Mouse (Mus musculus) embryonic facial prominence, embryonic 10.5 days (tissue): ENCODE data around the gene Prok2. TPM values are rescaled to one million over a fixed set of nuclear protein-coding genes. Genes with fewer than 3 reads are reported as not detected.

Experiments used
- DNase-seq: peaks from one replicate; pipeline ENCODE4 v3.0.0-alpha.2; 2017; ENCODE audit warnings: low spot score
- H3K27ac ChIP-seq: fragments of 300-500 bp; sonication (generic); replicated peaks from 2 replicates; pipeline ENCODE4 v1.5.1; 2016; ENCODE audit warnings: mild to moderate bottlenecking
- H3K27me3 ChIP-seq: fragments of 300-500 bp; sonication (generic); replicated peaks from 2 replicates; pipeline ENCODE4 v1.6.1; 2016; ENCODE audit warnings: low read depth, mild to moderate bottlenecking; ENCODE audit not compliant: poor library complexity, severe bottlenecking
- H3K36me3 ChIP-seq: fragments of 300-500 bp; sonication (generic); replicated peaks from 2 replicates; pipeline ENCODE4 v1.6.1; 2016; ENCODE audit warnings: mild to moderate bottlenecking, moderate library complexity
- H3K4me1 ChIP-seq: fragments of 300-500 bp; sonication (generic); 2 replicates; pipeline ENCODE4 v1.6.1; 2016
- H3K4me3 ChIP-seq: fragments of 300-500 bp; sonication (generic); 2 replicates; pipeline ENCODE4 v1.5.1; 2016; ENCODE audit warnings: mild to moderate bottlenecking, moderate library complexity
- H3K9me3 ChIP-seq: fragments of 300-500 bp; sonication (generic); 2 replicates; pipeline ENCODE4 v1.6.1; 2016; ENCODE audit warnings: mild to moderate bottlenecking
- WGBS: fragments of 180-500 bp; shearing (Covaris S2); methylation state at CpG from one replicate; pipeline ENCODE4 v1.1.7; 2016; 5-methylcytosine and 5-hydroxymethylcytosine counted together
- polyA plus RNA-seq: library from polyadenylated mRNA; unstranded; fragments of >200 nt; fragmentation: Nextera tagmentation; extraction: Ambion mirVana; gene quantifications from 2 replicates; pipeline ENCODE4 v1.2.1, GENCODE M21; 2016

The Prok2 gene
- polyA plus RNA-seq, 1 experiment from 2014 or later, result 0.34 TPM

- H3K36me3 ChIP-seq, result no peaks in the 10 kb centered on the region
- H3K9me3 ChIP-seq, result no peaks in the 10 kb centered on the region
- H3K4me1 ChIP-seq, result peaks cover 14% of the 10 kb centered on the region
- peaks cover 87% of the 10 kb centered on the region for H3K27me3 ChIP-seq
- peak; percentile 42 for DNase-seq
- 2% methylated on average over 22 of the region's 22 CpGs for WGBS
- peak overlapping the region; percentile 57 for H3K27ac ChIP-seq
- H3K4me3 ChIP-seq, result peak overlapping the region; percentile 64
These were observed 548 bp upstream of the Prok2 start for GRCm38 (mm10) chr6:99726576-99727303.

GRCm38 (mm10) chr6:99722390-99722789 is 3.8 kb downstream of the Prok2 start:
- Histone ChIP-seq H3K9me3 (no peaks in the 10 kb centered on the region), H3K4me1 (peaks cover 14% of the 10 kb centered on the region), H3K27me3 (peaks cover 53% of the 10 kb centered on the region), H3K27ac (no peak overlapping the region), H3K36me3 (no peaks in the 10 kb centered on the region), H3K4me3 (no peak overlapping the region)
- 92% methylated on average over 9 of the region's 9 CpGs for WGBS
- DNase-seq, result no peak

- DNase-seq, result no peak
- 86% methylated on average over 9 of the region's 9 CpGs for WGBS
These were observed 5.2 kb downstream of the Prok2 start for GRCm38 (mm10) chr6:99721032-99721431.

DNA sequence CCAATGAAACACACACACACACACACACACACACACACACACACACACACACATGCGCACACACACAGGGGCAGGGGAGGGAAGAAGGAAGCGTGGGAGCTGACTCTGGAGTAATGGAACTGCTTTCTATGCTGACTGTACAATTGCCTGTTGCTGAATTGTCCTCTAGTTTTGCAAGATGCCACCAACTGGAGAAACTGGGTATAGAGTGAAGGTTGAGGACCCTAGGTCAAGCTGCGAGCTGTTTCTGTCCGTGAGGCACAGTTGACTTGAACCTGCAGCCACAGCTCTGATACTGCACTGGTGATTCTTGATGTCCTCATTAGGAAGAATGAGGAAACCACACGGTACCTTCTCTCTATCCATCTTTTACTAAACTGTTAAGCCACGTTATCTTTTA is 10.3 kb downstream of the Prok2 start:
- Histone ChIP-seq H3K9me3 (no peaks in the 10 kb centered on the region), H3K36me3 (no peaks in the 10 kb centered on the region), H3K4me3 (no peak overlapping the region), H3K27me3 (peaks cover 28% of the 10 kb centered on the region), H3K4me1 (no peaks in the 10 kb centered on the region), H3K27ac (no peak overlapping the region)
- WGBS, result 79% methylated on average over 6 of the region's 6 CpGs
- DNase-seq, result no peak

More at GRCm38 (mm10) chr6:99721032-99721431, 5.2 kb downstream of the Prok2 start:
- H3K36me3 ChIP-seq, result no peaks in the 10 kb centered on the region
- no peaks in the 10 kb centered on the region for H3K9me3 ChIP-seq
- no peak overlapping the region for H3K4me3 ChIP-seq
- H3K27ac ChIP-seq, result no peak overlapping the region
- peaks cover 4% of the 10 kb centered on the region for H3K4me1 ChIP-seq
- peaks cover 40% of the 10 kb centered on the region for H3K27me3 ChIP-seq

GRCm38 (mm10) chr6:99715191-99715590 is 11.0 kb downstream of the Prok2 start:
- 58% methylated on average over 6 of the region's 6 CpGs for WGBS
- H3K9me3 ChIP-seq, result no peaks in the 10 kb centered on the region
- no peak for DNase-seq
- no peak overlapping the region for H3K27ac ChIP-seq
- no peaks in the 10 kb centered on the region for H3K36me3 ChIP-seq
- peaks cover 31% of the 10 kb centered on the region for H3K27me3 ChIP-seq
- H3K4me3 ChIP-seq, result no peak overlapping the region
- no peaks in the 10 kb centered on the region for H3K4me1 ChIP-seq

DNA sequence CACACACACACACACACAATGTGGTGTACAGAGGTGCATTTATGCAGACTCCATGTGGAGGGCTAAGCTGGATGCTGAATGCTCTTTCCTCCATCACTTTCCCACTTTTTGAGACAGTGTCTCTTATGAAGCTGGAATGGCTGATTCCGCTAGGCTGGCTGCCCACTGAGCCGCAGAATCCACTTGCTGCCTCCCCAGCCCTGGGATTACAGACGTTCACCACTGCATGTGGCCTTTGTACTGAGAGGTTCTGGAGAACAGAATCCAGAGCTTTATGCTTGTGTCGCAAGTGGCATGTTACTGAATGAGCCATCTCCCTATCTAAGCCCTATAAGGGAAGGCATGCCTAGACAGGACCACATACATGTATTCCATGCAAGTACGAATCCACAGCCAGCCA is 12.9 kb downstream of the Prok2 start:
- DNase-seq, result no peak
- Histone ChIP-seq H3K4me3 (no peak overlapping the region), H3K27ac (no peak overlapping the region), H3K27me3 (peaks cover 35% of the 10 kb centered on the region), H3K4me1 (no peaks in the 10 kb centered on the region), H3K36me3 (no peaks in the 10 kb centered on the region), H3K9me3 (no peaks in the 10 kb centered on the region)
- 83% methylated on average over 5 of the region's 5 CpGs for WGBS

- WGBS, result 78% methylated on average over 11 of the region's 11 CpGs
- DNase-seq, result no peak
- no peak overlapping the region for H3K4me3 ChIP-seq
These were observed 14.6 kb downstream of the Prok2 start for GRCm38 (mm10) chr6:99711576-99712101.

GRCm38 (mm10) chr6:99700484-99700883 is 25.7 kb downstream of the Prok2 start:
- Histone ChIP-seq H3K27me3 (peaks cover 38% of the 10 kb centered on the region), H3K9me3 (no peaks in the 10 kb centered on the region), H3K27ac (no peak overlapping the region), H3K4me1 (0 out of 2 replicates have a peak, but pooled peaks cover 5% of the 10 kb centered on the region), H3K4me3 (no peak overlapping the region), H3K36me3 (no peaks in the 10 kb centered on the region)
- WGBS, result 65% methylated on average over 3 of the region's 3 CpGs
- DNase-seq, result no peak

More at GRCm38 (mm10) chr6:99711576-99712101, 14.6 kb downstream of the Prok2 start:
- H3K4me1 ChIP-seq, result no peaks in the 10 kb centered on the region
- no peak overlapping the region for H3K27ac ChIP-seq
- no peaks in the 10 kb centered on the region for H3K9me3 ChIP-seq
- H3K36me3 ChIP-seq, result no peaks in the 10 kb centered on the region
- peaks cover 39% of the 10 kb centered on the region for H3K27me3 ChIP-seq

DNA sequence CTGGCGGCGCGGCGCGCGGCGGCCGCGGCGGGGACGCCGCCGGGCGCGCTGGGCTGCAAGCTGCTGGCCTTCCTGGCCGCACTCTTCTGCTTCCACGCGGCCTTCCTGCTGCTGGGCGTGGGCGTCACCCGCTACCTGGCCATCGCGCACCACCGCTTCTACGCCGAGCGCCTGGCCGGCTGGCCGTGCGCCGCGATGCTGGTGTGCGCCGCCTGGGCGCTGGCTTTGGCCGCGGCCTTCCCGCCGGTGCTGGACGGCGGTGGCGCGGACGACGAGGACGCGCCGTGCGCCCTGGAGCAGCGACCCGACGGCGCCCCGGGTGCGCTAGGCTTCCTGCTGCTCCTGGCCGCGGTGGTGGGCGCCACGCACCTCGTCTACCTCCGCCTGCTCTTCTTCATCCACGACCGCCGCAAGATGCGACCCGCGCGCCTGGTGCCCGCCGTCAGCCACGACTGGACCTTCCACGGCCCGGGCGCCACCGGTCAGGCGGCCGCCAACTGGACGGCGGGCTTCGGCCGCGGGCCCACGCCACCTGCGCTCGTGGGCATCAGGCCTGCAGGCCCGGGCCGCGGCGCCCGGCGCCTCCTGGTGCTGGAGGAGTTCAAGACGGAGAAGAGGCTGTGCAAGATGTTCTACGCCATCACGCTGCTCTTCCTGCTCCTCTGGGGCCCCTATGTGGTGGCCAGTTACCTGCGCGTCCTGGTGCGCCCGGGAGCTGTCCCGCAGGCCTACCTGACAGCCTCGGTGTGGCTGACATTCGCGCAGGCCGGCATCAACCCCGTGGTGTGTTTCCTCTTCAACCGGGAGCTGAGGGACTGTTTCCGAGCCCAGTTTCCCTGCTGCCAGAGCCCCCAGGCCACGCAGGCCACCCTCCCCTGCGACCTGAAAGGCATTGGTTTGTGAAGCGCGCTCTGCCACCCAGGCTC is 33.0 kb downstream of the Prok2 start:
- peaks cover 99% of the 10 kb centered on the region for H3K27me3 ChIP-seq
- H3K27ac ChIP-seq, result peak overlapping the region; percentile 85

DNA sequence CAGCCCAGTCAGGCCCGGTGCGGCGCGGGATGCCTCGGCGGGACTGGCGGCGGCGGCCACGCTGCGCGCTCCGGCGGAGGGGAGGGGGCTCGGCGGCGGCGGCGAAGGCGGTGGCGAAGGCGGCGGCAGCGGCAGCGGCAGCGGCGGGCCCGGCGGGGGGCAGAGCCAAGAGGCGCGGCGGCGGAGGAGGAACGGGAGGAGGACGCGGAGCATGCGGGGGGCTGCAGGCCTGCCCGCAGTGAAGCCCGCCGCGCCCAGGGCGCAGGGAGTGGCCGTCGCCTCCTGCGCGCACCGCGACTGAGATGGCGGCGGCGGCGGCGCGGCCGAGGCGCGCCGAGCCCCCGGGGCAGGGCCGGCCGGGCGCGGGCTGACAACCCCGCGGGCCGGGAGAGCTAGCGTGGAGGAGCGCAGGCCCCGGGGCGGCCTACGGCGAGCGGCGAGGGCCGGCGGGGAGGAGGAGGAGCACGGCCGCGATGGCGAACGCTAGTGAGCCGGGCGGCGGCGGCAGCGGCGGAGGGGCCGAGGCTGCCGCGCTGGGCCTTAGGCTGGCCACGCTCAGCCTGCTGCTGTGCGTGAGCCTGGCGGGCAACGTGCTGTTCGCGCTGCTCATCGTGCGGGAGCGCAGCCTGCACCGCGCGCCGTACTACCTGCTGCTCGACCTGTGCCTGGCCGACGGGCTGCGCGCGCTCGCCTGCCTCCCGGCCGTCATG is 33.8 kb downstream of the Prok2 start, which contains the start of gene Gpr27:
TSS of gene Gpr27 (plus strand) at position 474 of the 710 bp plus-strand sequence.
- H3K4me3 ChIP-seq, result peak within 1 kb of the TSS; percentile 80
- H3K27ac ChIP-seq, result peak within 1 kb of the TSS; percentile 85
- H3K4me1 ChIP-seq, result peaks cover 24% of the 10 kb centered on the region
- DNase-seq, result peak; percentile 72
- WGBS, result under 1% methylated on average over 107 of the region's 112 CpGs
- no peaks in the 10 kb centered on the region for H3K36me3 ChIP-seq
- H3K27me3 ChIP-seq, result peaks cover 95% of the 10 kb centered on the region
- H3K9me3 ChIP-seq, result no peaks in the 10 kb centered on the region

More for the DNA sequence above, 33.0 kb downstream of the Prok2 start:
- WGBS, result under 1% methylated on average over 110 of the region's 110 CpGs
- H3K4me1 ChIP-seq, result peaks cover 24% of the 10 kb centered on the region
- peak overlapping the region; percentile 80 for H3K4me3 ChIP-seq
- DNase-seq, result peak; percentile 53
- no peaks in the 10 kb centered on the region for H3K9me3 ChIP-seq
- H3K36me3 ChIP-seq, result no peaks in the 10 kb centered on the region

- Histone ChIP-seq H3K4me3 (peak overlapping the region; percentile 80), H3K4me1 (peaks cover 24% of the 10 kb centered on the region), H3K36me3 (no peaks in the 10 kb centered on the region), H3K9me3 (no peaks in the 10 kb centered on the region), H3K27me3 (peaks cover 89% of the 10 kb centered on the region), H3K27ac (peak overlapping the region; percentile 85)
- WGBS, result 5% methylated on average over 25 of the region's 25 CpGs
- DNase-seq, result no peak
These were observed 34.5 kb downstream of the Prok2 start for GRCm38 (mm10) chr6:99691666-99692205.

DNA sequence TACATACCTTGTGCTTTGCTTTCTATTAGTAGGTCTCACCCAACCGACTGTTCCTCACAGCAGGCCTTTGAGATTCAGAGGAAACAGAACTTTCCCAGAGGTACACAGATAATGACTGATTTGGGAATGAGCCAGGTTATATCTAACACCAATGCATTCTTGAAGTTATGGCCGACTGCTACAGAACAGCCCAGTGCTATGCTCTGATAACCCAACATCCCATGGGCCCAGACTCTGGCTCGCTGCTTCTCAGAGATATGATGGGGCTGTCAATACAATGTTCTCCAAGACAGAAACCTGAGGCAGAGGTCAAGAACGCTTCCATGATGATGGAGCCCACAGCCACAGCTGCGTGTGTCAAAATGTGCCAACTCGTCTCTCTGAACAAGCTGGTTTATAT is 37.7 kb downstream of the Prok2 start:
- DNase-seq, result no peak
- no peak overlapping the region for H3K27ac ChIP-seq
- H3K27me3 ChIP-seq, result peaks cover 57% of the 10 kb centered on the region
- WGBS, result 83% methylated on average over 6 of the region's 6 CpGs
- no peaks in the 10 kb centered on the region for H3K9me3 ChIP-seq
- H3K4me3 ChIP-seq, result no peak overlapping the region
- H3K4me1 ChIP-seq, result peaks cover 21% of the 10 kb centered on the region
- H3K36me3 ChIP-seq, result no peaks in the 10 kb centered on the region
